8 mouse cellular contexts compared by ENCODE assay signal in the genomic region with DNA sequence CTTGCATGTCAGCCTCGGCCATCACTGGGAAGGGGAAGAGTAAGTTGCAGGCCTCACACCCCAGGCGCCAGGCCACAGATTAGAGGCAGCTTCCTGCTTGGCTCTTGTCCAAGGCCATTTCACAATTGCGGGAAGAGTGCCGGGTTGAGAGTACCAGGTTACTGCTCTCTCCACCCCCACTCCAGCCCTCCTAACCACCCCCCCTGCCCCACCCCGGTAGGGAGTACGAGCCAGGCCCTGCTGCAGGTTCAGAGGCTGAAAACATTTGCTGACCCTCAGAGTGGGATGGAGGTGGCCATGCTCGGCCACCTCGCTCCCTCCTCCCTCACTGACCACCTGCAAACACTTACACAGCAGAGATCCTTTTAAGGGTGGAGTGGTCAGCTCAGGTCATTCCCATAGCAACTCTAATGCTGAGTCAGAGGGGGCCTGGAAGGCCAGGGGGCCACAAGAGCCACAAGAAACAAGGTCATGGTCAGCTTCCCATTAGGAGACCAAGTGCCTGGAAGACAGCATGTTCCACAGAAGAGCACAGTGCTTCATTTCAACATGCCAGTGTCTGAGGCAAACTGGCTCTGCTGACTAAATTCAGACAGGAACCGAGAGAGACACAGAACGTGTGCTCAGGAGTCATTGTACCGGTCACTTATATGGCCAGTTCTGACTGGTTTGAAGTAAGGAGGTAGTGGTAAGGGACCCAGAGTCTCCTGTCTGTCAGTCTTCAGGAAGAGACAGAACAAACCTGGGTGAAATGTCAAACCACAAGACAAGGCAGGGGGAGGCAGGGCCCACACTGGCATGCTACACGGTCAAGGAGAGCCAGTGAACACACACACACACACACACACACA. TPM values are rescaled to one million over a fixed set of nuclear protein-coding genes. Genes with fewer than 3 reads are reported as not detected.
DNase-seq lines count a peak whose midpoint lies in the region; ATAC-seq lines count a peak whose summit lies in the region.

No protein-coding gene starts in this region.

- peak; percentile 30 for DNase-seq in embryo, embryonic 9.5 days (ENCODE audit: extremely low spot score)
- no peak for DNase-seq in embryo, embryonic 11 days
- DNase-seq in T-cell, adult 2 months (ENCODE audit: low spot score): peak; percentile 26
- peak; percentile 75 for DNase-seq in kidney, adult 11 months
- DNase-seq in lung, adult 18-20 months: peak; percentile 92 to 94
- peak; percentile 75 for DNase-seq in ovary, postnatal 14 days (ENCODE audit: low spot score)

- peak; percentile 59 for ATAC-seq in granulocyte monocyte progenitor cell, adult 5-6 weeks (replicated peaks; ENCODE audit: poor library complexity, severe bottlenecking)
- no peak for ATAC-seq in erythroblast, adult 5-6 weeks (replicated peaks; ENCODE audit: low FRiP score, poor library complexity, severe bottlenecking)

RNA-seq across cellular contexts. Expression of a gene that starts 11.0 kb away (rescaled TPM):
- total RNA-seq in granulocyte monocyte progenitor cell, adult 5-6 weeks (2014; fragmentation: Nextera tagmentation): 221 and 248 TPM in 2 replicates
- total RNA-seq in granulocyte monocyte progenitor cell, adult 5-6 weeks (2017): 186 and 206 TPM in 2 replicates
- 39.8 and 109 TPM in 2 replicates for total RNA-seq in erythroblast, adult 5-6 weeks (2015; ENCODE audit: low replicate concordance)
- 61.2 and 71.2 TPM in 2 replicates for total RNA-seq in erythroblast, adult 5-6 weeks (2017; ENCODE audit: low replicate concordance)

RNA-seq across cellular contexts. Expression of a gene that starts 59.0 kb away (rescaled TPM):
- 0.52 and 6.0 TPM in 2 replicates for total RNA-seq in granulocyte monocyte progenitor cell, adult 5-6 weeks (2014; fragmentation: Nextera tagmentation)
- 0.21 and 0.60 TPM in 2 replicates for total RNA-seq in granulocyte monocyte progenitor cell, adult 5-6 weeks (2017)
- total RNA-seq in erythroblast, adult 5-6 weeks (2015; ENCODE audit: low replicate concordance): 2.1 and 12.7 TPM in 2 replicates
- 1.4 and 3.2 TPM in 2 replicates for total RNA-seq in erythroblast, adult 5-6 weeks (2017; ENCODE audit: low replicate concordance)
